Mouse (Mus musculus): Measurements from ENCODE around the gene Creb1.

The Creb1 gene

GRCm38 (mm10) chr1:64532589-64533470, at the start of gene Creb1:
Gene Creb1 (plus strand): TSS chr1:64532645.
- DNase-seq (ENCODE audit: low spot score in 2 of 2) = peak; percentile 97 to 98

- DNase-seq (ENCODE audit: low spot score in 2 of 2) = no peak
Measured at GRCm38 (mm10) chr1:64488521-64489029, 43.9 kb upstream of the Creb1 start.

- DNase-seq (ENCODE audit: low spot score in 2 of 2) = no peak
Measured at GRCm38 (mm10) chr1:64496803-64497202, 35.6 kb upstream of the Creb1 start.

- DNase-seq (ENCODE audit: low spot score in 2 of 2) = no peak
Measured at GRCm38 (mm10) chr1:64501382-64502140, 30.9 kb upstream of the Creb1 start.

- DNase-seq (ENCODE audit: low spot score in 2 of 2) = no peak
Measured at GRCm38 (mm10) chr1:64508479-64509096, 23.9 kb upstream of the Creb1 start.

- DNase-seq (ENCODE audit: low spot score in 2 of 2) = peak; percentile 52 to 71
Measured at GRCm38 (mm10) chr1:64509678-64510077, 22.8 kb upstream of the Creb1 start.

- peak in 1 of 2 experiments; percentile 45 for DNase-seq (ENCODE audit: low spot score in 2 of 2)
Measured at GRCm38 (mm10) chr1:64514184-64514583, 18.3 kb upstream of the Creb1 start.

GRCm38 (mm10) chr1:64516593-64516992, 15.9 kb upstream of the Creb1 start:
- no peak for DNase-seq (ENCODE audit: low spot score in 2 of 2)

- no peak for DNase-seq (ENCODE audit: low spot score in 2 of 2)
Measured at GRCm38 (mm10) chr1:64518480-64518879, 14.0 kb upstream of the Creb1 start.

- no peak for DNase-seq (ENCODE audit: low spot score in 2 of 2)
Measured at GRCm38 (mm10) chr1:64519345-64519744, 13.1 kb upstream of the Creb1 start.

- no peak for DNase-seq (ENCODE audit: low spot score in 2 of 2)
Measured at GRCm38 (mm10) chr1:64519901-64520300, 12.5 kb upstream of the Creb1 start.

- DNase-seq (ENCODE audit: low spot score in 2 of 2) = no peak
Measured at GRCm38 (mm10) chr1:64521734-64522133, 10.7 kb upstream of the Creb1 start.

- no peak for DNase-seq (ENCODE audit: low spot score in 2 of 2)
Measured at GRCm38 (mm10) chr1:64522637-64523036, 9.8 kb upstream of the Creb1 start.

- DNase-seq (ENCODE audit: low spot score in 2 of 2) = peak in 1 of 2 experiments; percentile 33
Measured at GRCm38 (mm10) chr1:64523117-64523516, 9.3 kb upstream of the Creb1 start.

GRCm38 (mm10) chr1:64524661-64525060, 7.8 kb upstream of the Creb1 start:
- DNase-seq (ENCODE audit: low spot score in 2 of 2) = no peak

GRCm38 (mm10) chr1:64527626-64528025, 4.8 kb upstream of the Creb1 start:
- DNase-seq (ENCODE audit: low spot score in 2 of 2) = no peak

- no peak for DNase-seq (ENCODE audit: low spot score in 2 of 2)
Measured at GRCm38 (mm10) chr1:64529781-64530315, 2.6 kb upstream of the Creb1 start.

GRCm38 (mm10) chr1:64531548-64531947, 897 bp upstream of the Creb1 start:
- DNase-seq (ENCODE audit: low spot score in 2 of 2) = no peak

- DNase-seq (ENCODE audit: low spot score in 2 of 2) = no peak
Measured at GRCm38 (mm10) chr1:64532067-64532523, 350 bp upstream of the Creb1 start.

- peak in 1 of 2 experiments; percentile 39 for DNase-seq (ENCODE audit: low spot score in 2 of 2)
Measured at GRCm38 (mm10) chr1:64533471-64534443, 1.3 kb downstream of the Creb1 start.
